Mouse (Mus musculus): ENCODE results near the gene Olfr1054.
"Not testable (repeated sequence)": the region's sequence is repeated elsewhere in the genome, so short reads cannot be mapped to it uniquely, and the experiment has no call there.

Olfr1054 gene

DNA sequence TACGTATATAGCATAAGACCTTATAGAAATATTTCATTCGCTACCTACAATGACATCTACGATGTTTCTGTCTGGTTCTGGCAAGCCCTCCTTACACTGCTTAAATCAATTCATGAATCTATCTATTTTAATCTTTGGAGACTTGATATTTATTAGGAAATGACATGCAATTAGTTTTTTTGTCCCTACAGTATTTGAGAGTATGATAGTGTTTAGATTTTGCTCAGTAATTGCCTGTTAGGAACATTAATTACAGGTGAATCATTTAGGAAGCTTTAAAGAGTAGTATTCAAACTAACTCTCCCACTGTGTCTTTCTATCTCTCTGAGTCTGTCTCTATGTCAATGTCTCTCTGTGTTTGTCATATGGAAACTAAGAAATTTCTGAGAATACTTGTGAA, at the start of gene Olfr1054:
Gene Olfr1054, minus strand, starts transcription at position 101 of the 400 bp plus-strand sequence.
- no peak for DNase-seq (ENCODE audit: low spot score in 2 of 2)

DNA sequence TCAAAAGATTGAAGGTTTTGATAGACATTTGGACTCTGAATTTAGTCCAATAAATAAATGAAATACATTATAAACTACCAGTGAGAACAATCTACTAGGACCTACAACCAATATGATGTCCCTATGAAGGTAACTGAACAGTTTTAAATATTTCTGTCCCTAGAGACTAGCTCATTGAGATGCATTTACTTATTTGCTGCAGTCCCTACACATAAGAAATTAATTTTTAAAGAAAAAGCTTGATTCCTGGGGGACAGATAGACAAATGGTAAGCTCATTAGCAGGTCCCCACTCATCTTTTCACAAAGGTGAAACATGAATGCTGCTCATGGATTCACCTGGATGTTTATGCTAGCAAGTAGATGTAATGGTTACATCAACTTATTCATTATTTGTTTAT, 43.1 kb upstream of the Olfr1054 start, which contains the start of gene Olfr1057:
Gene Olfr1057, minus strand, starts transcription at position 101 of the 400 bp plus-strand sequence.
- no peak for DNase-seq (ENCODE audit: low spot score in 2 of 2)

DNA sequence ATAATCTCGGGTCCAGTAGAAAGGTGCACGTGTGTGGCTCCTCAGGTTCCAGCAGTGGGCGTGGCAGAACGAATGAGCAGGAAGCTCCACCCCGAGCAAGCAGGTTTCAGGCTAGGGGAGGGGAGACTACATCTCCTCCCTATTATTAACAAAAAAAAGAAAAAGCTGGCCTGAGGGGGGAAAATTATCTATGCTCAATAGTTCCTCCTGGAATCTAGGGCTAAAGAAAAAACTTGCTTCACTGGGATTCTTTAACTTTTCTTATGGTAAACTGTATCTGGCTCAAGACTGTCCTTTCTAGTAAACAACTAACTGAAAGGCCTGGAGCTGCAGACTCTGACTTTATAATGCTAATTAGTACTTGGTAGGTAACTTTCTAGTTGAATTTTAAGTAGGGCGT, 31.1 kb upstream of the Olfr1054 start:
- DNase-seq (ENCODE audit: low spot score in 2 of 2): not testable (repeated sequence)

DNA sequence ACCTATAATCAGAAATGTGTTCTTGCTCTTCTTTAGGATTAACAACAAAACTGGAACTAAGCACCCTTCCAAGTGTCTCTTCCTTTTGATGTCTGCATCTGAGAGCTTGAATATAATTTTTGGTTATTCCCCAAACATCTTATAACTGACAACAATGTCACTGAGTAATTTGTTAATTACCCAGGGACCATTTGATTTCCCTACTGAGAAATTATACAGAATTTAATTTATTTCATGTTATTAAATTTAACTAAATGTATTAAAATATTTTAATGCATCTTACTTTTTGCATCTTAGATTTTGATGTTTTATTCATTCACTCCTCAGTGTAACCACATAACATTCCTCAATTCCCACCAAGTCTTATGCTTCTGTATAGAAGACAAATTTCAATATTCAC, 27.1 kb upstream of the Olfr1054 start, which contains the start of gene Olfr1056:
Gene Olfr1056, minus strand, starts transcription at position 101 of the 400 bp plus-strand sequence.
- DNase-seq (ENCODE audit: low spot score in 2 of 2): no peak

DNA sequence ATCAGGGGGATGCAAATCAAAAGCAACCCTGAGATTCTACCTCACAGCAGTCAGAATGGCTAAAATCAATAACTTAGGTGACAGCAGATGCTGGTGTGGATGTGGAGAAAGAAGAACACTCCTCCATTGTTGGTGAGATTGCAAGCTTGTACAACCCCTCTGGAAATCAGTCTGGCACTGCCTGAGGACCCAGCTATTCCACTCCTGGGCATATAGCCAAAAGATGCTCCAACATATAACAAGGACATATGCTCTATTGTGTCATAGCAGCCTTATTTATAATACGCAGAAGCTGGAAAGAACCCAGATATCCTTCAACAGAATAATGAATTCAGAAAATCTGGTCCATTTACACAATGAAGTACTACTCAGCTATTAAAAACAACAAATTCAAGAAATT, 16.5 kb upstream of the Olfr1054 start:
- not testable (repeated sequence) for DNase-seq (ENCODE audit: low spot score in 2 of 2)

DNA sequence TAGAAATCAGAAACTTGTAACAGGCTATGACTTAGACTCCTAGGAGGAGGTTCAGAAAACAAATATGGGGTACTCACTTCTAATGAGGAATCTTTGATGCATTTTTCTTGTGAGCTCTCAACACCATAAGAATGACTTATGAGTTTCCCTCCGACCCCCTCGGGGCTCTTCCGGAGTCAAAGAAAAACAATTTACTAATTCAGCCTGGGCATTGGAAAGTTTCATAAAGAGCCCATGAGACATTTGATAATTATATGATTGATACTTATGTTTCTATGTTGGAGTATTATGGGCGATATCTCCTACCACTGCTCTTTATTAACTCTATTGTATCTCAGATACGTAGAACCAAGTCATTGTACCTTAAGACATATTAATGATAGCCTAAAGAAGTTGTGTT, 15.0 kb upstream of the Olfr1054 start, which contains the start of gene Olfr1055:
Gene Olfr1055, minus strand, starts transcription at position 101 of the 400 bp plus-strand sequence.
- no peak for DNase-seq (ENCODE audit: low spot score in 2 of 2)

DNA sequence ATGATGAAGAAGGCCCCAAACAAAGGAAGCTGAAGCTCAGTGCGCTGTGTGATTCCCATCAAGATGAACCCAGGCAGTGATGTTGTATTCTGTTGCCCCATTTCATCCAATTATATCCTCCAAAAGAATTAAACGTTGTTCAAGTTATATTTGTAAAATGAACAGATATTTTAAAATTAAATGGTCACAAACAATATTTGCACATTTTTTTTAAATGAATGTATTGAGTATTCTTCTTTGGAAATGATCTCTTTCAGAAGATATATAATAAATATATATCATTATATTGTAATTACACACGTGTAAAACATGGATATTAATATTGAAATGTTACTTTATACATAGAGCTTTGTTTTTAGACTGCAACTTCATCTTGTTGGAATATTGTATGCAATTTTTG, 20.0 kb downstream of the Olfr1054 start, which contains the start of gene Olfr1053:
Gene Olfr1053, minus strand, starts transcription at position 101 of the 400 bp plus-strand sequence.
- no peak for DNase-seq (ENCODE audit: low spot score in 2 of 2)

DNA sequence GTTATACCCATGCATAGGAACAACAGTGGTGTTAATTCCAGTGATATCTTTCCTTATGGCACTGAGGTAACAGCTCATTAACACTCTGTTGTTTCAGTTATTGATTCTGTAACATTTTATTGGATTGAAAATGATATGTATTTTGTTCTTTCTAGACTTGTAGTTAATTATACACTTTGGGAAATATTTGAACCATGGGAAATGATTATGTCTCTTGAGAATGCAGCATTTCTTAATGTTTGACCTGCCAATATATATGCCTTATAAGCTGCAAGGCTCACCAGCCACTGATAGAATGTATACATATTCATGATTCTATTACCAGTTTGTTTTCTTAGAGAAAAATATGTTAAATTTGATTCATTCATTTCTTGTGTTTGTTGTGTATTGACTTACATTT, 43.1 kb downstream of the Olfr1054 start, which contains the start of gene Olfr1052:
Gene Olfr1052, plus strand, starts transcription at position 301 of the 400 bp plus-strand sequence.
- DNase-seq (ENCODE audit: low spot score in 2 of 2): no peak

All from urinary bladder, postnatal 36 days (tissue).